Mouse (Mus musculus) kidney, adult 2 months (tissue): Measurements from ENCODE around the gene Wdr92.

Experiments used
- CTCF ChIP-seq: fragments of 200-500 bp; conservative IDR thresholded peaks from 2 replicates; pipeline ENCODE4 v1.5.1; 2011; ENCODE audit warnings: low read depth, mild to moderate bottlenecking, control low read depth, low read length, moderate library complexity, mixed read lengths; ENCODE audit not compliant: insufficient read depth, insufficient read length
- POLR2A ChIP-seq: fragments of 200-500 bp; IDR thresholded peaks from one replicate; pipeline ENCODE4 v1.6.1; 2011; ENCODE audit warnings: low read depth, low read length, control low read depth

- TF ChIP-seq CTCF (no peak), POLR2A (no peak)
These were observed 86.9 kb downstream of the Wdr92 start for GRCm38 (mm10) chr11:17268801-17269200.
